Mouse (Mus musculus): Measurements from ENCODE around the gene Spaca5. TPM values are rescaled to one million over a fixed set of nuclear protein-coding genes. Genes with fewer than 3 reads are reported as not detected.

Spaca5 gene
- polyA plus RNA-seq, 1 experiment from 2014 or later = not detected

Other genes starting within 250 kb of the Spaca5 start
- gene Timp1, start 198.2 kb upstream of the Spaca5 start, polyA plus RNA-seq (2014; fragmentation: Nextera tagmentation; extraction: Ambion mirVana) = 2.0 and 5.6 TPM in 2 replicates
- 88.5 and 101 TPM in 2 replicates for gene Syn1, start 147.4 kb upstream of the Spaca5 start, polyA plus RNA-seq (2014; fragmentation: Nextera tagmentation; extraction: Ambion mirVana)
- 4.6 and 5.5 TPM in 2 replicates for gene Cfp, start 136.9 kb upstream of the Spaca5 start, polyA plus RNA-seq (2014; fragmentation: Nextera tagmentation; extraction: Ambion mirVana)
- gene Elk1, start 117.8 kb upstream of the Spaca5 start, polyA plus RNA-seq (2014; fragmentation: Nextera tagmentation; extraction: Ambion mirVana) = 8.2 and 11.7 TPM in 2 replicates
- 28.3 and 30.7 TPM in 2 replicates for gene Uxt, start 106.4 kb upstream of the Spaca5 start, polyA plus RNA-seq (2014; fragmentation: Nextera tagmentation; extraction: Ambion mirVana)
- gene Zfp182, start 6.1 kb upstream of the Spaca5 start, polyA plus RNA-seq (2014; fragmentation: Nextera tagmentation; extraction: Ambion mirVana) = 9.6 and 11.2 TPM in 2 replicates
- 4.2 and 5.7 TPM in 2 replicates for gene Zfp300, start 21.1 kb downstream of the Spaca5 start, polyA plus RNA-seq (2014; fragmentation: Nextera tagmentation; extraction: Ambion mirVana)
- gene Ssxa1, start 47.4 kb downstream of the Spaca5 start, polyA plus RNA-seq (2014; fragmentation: Nextera tagmentation; extraction: Ambion mirVana) = not detected in 2 replicates
- gene Gm21876, start 107.2 kb downstream of the Spaca5 start, polyA plus RNA-seq (2014; fragmentation: Nextera tagmentation; extraction: Ambion mirVana) = not detected in 2 replicates

All from neural tube, embryonic 14.5 days (tissue).